Mouse (Mus musculus) urinary bladder, adult 18-20 months (tissue): ENCODE measurements around the gene Prok2.
A peak's percentile ranks its signal among the peaks of the same experiment; 100 is the strongest.

Experiments used
- DNase-seq, 2 experiments: peaks; one replicate each; pipeline ENCODE4 v3.0.0; 2022; ENCODE audit warnings: low spot score in 2 of 2, mixed read lengths in 2 of 2

The Prok2 gene

DNA sequence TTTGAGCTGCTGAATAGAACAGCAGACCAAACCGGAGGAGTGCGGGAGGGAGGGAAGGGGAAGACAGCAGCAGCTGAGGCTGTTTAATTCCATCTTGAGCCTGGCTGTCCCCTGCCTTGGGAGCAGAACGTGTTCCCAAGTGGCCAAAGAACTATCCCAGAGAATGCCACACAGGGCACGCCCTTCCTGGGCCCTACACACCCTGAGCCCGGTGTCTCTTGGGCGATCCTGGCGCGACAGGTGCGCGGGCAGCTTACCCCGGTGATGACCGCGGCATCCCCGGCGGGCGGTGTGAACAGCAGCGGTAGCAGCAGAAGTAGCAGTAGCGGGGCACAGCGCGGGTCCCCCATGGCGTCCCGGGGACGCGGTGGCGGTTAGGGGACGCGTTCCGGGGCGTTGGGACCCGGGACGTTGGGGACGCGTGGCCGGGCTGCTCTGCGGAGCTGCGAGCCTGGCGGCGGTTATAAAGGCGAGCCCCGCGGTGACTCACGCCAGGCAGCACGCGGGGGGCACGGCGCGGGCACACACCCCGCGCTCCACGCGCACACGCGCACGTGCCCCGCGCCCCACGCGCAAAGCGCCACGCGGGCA, at the start of gene Prok2:
Gene Prok2 (minus strand): TSS at position 422 of the 591 bp plus-strand sequence.
- DNase-seq = peak in 1 of 2 experiments; percentile 32

DNA sequence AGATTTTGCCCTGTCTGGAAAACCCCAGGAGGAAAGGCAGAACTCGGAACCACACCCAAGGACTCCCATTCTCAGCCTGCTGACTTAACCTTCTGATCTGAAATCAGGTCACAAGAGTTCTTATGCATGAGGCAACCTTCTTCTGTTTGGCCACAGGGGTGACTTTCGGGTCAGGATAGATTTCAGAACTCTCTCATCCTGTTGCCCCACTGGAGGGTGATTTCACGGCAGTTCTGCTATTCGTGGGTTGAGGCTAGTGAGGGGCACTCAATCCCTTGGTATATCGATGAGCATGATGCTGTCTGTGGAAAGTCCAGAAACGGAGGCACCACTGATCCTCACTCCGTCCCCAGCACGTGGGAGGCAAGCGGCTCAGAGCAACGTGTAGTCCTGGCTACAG, 48.5 kb upstream of the Prok2 start:
- no peak for DNase-seq

DNA sequence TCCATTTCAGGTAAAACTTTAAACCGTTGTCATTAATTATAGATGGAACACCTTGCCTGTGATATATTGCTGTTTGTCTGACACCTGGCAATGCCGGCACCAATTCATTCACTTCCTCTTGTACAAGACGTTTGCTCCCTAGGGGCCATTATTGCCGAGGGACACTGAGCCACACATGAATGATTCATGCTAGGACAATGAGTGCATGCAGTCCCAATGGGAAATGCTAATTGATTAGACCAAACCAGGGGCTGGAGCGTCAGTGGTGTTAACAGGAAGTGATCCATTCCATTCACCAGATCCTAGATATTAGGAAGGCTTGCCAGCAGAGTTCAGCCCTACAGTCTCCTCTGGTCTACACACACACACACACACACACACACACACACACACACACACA, 42.3 kb upstream of the Prok2 start:
- no peak for DNase-seq

DNA sequence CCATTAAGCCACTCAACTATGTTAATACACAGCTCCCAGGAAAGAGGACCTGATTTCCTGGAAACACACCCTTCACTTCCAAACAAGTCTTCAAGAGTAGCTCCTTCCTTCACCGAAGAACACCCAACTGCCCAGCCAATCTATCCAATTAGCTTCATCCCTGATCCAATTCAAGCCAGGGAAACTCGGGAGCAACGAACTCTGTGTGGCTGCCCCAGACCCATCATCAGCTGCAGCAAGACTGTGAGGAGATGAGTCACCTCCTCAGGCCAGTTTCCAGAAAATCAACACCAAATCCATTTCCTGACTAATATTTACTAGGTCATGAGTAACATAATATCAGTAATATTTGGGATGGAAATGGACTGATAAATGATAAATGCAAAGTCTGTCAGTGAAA, 38.7 kb upstream of the Prok2 start:
- no peak for DNase-seq

DNA sequence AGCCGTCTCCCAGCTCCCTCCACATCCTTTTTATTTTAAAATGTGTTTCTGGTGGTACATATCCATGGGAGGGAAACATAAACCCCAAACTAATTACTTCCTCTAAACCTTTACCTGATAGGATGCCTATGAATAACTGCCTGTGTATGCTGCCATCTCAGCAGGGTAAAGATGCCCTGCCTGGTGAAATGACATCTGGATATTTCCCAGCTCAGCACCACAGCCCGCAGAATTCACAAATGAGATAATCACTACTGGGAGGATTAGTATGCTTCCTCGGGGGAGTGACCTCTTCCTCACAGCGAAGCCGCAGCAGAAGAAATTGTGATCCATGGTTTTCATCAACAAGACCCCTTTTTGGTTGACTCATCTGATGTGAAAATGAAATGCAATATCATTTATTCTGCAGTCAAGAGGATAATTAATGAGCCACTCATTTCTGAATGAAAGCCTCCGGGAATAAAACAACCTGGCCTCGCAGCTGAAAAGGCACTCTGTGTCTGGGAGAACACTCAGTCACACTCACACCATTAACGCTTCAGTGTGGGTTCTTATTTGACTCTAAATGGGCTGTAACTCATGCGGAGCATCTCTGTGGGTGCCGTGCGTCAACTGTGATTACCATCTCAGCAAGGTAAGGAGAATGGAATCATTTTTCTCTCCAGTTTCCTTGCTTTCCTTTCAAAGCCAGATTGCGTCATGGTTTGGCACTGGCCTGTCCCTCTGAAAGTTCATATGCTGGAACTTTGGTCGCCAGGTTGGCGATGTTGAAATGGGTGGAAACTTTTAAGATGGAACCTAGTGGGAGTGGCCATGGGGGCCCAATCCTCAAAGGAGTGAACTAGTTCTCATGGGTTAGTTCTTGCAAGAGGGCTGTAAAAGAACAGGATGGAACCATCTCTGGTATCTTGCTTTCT, 36.1 kb upstream of the Prok2 start:
- DNase-seq = no peak

DNA sequence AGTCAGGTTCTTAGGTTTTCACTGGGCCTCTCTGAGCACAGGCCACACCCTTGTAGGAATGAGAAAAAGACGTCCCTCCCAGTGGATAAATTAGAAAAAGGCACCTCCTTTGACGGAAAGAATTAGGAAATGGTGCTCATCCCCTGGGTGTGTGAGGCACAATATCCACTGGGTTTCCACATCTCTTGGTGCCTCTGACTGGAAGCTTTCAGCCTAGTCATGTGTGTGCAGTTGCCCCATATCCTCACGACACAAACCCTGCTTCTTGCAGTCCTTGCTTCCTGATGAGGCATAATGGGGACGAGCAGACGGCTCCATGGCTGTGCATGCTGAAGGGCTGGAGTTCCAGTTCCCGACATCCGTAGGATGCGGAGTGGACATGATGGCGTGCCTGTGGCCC, 29.9 kb upstream of the Prok2 start:
- DNase-seq = no peak

DNA sequence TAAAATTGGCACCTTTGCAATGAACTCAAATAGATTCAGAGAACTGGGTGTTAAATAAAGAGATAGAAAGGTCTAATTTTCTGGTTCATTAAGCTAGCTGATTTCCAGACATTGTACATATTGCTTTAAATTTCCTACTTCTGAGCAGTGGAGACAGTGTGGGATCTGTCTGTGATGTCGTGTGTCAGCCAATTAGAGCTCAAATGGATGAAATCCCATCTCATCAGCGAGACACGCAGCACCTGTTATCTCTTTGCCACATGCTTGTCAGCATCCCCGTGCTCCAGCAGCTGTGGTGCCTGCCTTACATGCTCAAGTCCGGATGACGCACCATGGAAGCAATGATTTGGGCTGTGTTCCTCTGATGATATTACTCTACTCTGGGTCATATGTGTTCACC, 25.1 kb upstream of the Prok2 start:
- DNase-seq = no peak

DNA sequence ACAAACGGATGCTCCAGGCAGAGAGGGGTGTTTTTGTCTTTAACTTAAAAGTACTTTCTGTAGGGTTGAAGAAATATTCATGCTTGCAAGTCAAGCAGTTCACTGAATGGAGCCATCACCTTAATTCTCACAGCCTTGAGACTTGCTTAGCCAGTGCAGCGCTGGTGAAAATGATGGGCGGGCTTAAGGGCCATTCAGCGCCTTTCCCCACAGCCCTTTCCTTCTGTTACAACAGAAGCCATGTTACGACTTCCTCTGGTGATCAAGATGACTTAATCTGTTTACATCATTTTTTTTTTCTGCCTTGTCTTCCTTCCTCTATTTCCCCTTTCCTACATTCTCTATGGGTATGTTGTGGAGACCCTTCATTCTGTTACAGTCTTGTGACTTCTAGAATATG, 20.1 kb upstream of the Prok2 start:
- DNase-seq = no peak

DNA sequence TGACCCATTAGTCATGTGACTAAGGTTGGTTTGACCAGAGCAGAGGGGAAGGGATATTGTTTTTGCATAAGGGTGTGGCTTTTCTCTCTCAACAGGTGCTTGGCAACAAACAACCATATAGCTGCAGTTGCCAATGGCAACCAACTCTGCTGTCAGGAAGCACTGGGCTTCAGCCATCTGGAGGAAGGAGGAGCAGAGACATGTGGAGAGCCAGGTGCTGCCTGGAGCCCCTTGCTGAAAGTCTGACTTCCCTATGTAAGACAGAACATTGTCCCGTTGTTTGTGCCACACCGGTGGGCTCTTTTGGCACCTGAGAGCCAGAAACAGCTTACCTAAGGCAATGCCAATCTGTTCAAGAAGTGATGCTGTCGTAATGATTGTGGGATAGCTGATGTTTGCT, 16.7 kb upstream of the Prok2 start:
- DNase-seq = no peak

DNA sequence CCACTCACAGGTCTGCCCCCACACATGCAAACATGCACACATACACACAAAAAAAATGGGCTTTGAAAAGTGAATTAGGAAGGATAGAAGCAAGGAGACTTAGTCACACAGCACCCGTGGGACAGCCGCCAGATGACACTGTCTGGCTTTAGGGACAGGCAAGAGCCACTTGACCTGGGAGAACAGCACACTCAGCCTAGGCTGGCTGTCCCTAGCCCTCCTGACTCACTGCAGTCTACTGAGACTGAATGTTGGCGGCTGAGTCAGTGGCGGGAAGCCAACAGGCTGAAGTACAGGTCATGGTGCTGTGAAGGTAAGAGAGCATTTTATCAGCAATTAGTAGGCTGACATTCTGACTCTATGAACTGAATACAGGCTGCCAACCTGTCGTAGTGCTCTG, 8.5 kb upstream of the Prok2 start:
- DNase-seq = no peak

DNA sequence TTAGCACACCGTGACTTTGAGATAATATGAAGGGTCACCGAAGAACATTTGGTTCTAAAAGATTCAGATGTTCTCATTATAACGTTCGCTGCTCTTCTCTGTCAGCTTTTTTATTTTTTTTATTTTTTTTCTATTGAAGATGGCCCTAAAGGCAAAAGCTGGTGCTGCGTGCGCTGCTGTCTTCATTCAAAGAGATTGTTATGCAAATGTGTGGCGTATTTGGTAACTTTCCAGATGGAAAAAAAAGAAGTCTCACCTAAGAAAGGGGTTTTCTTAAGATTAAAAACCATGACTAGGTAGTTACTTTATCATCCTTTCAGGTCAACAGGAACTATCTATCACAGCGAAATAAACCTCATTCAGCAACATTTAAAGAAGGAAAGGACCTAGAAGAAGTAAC, 6.5 kb upstream of the Prok2 start:
- no peak for DNase-seq

DNA sequence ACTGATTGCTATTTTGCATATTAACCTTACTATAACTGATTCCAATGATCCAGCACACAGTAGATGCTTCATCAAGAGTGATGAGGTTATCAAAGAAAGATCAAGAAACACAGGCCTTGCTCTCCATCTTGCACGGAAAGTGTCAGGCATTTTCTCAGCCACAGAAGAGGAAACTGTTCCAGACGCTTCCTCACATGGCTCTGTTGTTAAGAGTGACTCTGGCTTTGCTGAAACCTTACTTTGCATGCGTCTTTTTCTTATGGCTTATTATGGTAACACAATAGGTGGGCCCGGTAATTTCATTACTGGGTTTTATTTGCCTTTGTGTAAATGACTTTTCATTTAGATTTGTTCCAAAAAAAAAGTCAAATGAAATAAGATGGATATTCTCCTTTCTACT, 5.7 kb upstream of the Prok2 start:
- no peak for DNase-seq

DNA sequence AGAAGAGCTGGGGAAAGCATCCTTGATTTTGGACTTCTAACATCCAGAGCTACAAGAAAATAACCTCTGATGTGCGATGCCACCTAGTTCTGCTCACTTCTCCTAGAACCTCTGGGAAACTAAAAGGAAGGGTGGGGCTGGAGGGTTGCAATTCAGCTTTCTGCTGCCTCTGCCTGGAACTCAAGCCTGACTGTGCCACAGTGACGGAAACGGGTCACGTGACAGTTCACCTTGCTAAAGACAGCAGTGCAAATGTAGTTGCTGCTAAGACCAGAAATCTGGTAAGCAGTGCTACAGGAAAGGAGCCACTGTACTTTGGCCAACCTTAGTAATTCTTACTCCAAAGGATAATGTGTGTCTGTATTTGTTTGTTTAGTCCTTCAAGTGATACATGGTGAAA, 3.7 kb upstream of the Prok2 start:
- DNase-seq = no peak

DNA sequence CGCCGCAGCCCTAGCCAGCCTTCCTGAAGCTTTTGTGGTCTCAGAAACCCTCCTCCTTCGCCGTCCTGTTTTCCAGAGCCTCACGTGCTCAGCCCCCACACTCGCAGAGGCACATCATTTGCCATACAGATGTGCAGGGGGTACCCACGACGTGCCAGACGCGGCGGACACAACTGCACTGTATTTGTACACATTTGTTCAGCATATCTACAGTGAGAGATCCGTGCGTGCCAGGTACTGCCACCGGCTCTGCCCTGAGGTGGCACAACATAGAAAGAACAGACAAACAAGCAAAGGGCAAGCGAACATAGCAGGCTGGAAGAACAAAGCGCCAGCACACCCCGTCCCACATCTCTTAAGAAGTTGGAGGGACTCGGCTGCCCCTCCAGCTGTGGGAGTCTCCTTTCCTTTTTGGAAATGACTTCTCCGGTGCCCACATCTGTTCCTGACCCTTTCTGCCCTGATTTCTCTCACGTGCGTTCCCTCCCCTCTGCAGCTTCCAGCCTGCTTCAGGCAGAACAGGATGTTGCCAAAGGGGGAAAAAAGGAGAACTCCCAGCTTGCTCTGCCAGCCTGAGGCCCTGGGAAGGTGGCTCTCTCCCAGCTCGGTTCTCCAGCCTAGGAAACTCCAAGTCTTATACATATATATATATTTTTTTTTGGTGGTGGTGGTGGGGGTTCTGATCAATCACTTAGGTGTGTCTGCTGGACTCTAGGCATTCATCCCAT, 548 bp upstream of the Prok2 start:
- peak in 1 of 2 experiments; percentile 12 for DNase-seq

DNA sequence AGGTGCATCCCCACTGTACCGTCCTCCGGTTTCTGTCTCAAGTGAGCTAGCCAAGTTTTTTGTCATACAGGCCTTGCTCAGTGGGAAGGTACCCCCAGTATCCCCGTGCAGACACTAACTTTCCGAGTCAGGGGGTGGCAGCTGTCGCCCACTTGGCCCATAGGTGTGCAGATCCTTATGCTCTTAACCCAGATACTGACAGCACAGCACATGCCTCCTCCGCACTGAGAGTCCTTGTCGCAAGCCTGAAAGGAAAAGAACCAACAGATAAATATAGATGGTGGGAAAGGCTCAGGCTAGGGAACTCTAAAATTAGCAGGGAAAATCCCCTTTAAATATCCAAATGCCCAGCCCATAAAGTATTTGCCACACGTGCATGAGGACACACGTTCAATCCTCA, 3.8 kb downstream of the Prok2 start:
- DNase-seq = no peak

DNA sequence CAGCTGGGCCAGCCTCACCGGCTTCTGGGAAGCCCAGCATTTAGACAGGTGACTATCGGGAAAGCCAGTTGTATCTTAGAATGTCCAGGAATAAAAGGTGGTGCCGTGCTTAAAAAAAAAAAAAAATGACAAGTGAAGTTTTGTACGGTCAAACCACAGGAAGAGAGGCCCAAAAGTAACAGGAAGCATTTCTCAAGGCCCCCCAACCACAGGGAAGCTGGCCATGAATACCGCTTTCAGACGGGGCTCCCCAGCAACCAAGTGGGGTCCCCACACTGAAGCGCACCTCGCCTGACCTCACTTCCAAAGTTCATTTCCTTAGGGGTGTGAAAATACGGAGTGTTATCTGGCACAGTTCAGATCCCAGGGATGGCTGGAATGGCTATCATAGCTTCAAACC, 5.2 kb downstream of the Prok2 start:
- DNase-seq = no peak

DNA sequence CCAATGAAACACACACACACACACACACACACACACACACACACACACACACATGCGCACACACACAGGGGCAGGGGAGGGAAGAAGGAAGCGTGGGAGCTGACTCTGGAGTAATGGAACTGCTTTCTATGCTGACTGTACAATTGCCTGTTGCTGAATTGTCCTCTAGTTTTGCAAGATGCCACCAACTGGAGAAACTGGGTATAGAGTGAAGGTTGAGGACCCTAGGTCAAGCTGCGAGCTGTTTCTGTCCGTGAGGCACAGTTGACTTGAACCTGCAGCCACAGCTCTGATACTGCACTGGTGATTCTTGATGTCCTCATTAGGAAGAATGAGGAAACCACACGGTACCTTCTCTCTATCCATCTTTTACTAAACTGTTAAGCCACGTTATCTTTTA, 10.3 kb downstream of the Prok2 start:
- DNase-seq = no peak

DNA sequence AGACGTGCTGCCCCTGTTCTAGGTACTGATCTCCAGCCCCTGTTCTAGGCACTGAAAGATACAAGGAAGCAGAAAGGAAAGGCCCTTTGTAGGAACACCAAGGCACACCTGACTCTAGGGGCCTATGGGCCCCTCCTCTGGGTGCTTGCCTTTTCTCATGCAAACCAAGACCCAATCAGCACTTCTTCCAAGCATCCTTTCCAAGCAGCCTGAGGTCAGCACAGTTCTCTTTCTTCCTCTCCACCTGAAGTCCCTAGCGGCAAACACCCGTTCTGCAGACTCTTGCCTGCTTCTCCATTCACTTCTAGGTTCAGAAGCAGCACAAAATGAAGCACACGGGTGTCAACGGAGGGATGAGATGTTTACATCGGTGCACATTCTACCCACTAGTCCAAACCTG, 11.0 kb downstream of the Prok2 start:
- no peak for DNase-seq

DNA sequence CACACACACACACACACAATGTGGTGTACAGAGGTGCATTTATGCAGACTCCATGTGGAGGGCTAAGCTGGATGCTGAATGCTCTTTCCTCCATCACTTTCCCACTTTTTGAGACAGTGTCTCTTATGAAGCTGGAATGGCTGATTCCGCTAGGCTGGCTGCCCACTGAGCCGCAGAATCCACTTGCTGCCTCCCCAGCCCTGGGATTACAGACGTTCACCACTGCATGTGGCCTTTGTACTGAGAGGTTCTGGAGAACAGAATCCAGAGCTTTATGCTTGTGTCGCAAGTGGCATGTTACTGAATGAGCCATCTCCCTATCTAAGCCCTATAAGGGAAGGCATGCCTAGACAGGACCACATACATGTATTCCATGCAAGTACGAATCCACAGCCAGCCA, 12.9 kb downstream of the Prok2 start:
- no peak for DNase-seq

DNA sequence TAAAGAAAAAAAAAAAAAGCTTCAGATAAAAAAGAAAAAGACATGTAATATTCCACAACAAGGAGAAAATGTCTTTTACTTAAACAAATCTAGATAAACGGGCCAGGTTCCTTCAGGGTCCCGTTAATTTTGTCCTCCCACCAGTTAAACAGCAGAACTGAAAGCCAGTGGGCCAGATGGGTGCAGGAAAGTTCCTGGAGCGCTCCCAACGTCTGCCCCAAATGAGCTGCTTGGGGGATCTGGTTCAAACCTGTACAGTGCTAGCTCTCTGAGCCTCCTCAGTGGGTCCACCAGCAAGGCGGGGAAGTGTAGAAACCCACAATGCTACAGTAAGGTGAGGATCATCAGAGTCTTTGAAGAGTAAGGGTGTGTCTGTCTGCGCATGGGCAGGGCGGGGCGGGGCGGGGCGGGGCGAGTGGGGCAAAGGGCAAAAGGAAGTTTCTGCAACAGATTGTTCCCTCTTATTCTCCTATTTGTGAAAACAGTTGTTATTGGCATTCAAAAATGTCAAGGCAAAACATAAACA, 14.6 kb downstream of the Prok2 start:
- DNase-seq = no peak

DNA sequence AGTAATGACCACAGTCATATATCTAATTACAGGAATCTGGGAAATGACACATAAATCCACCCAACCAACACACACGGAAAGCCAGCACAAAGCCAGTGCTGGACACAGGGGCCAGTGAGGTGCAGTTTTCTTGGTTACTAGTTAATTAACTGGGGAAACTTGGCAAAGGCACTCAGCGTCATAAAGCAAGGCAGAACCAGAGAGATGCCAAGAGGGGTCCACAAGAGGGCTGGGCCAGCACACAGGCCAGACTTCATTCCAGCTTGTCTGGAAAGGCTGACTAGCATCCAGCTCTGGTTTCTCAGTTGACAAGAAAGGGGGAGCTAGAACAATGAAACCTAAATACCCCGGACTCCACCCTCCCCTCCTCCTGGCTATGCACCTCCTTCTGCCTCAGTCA, 25.7 kb downstream of the Prok2 start:
- no peak for DNase-seq
